Mouse (Mus musculus) right cerebral cortex, postnatal 10 days (tissue): Measurements from ENCODE around the gene Klk1b26.
"Not testable (repeated sequence)": the region's sequence is repeated elsewhere in the genome, so short reads cannot be mapped to it uniquely, and the experiment has no call there.

Source experiments
- DNase-seq, 2 experiments: peaks; one replicate each; pipeline ENCODE4 v3.0.0; 2021; ENCODE audit warnings: low spot score in 2 of 2

Gene Klk1b26

GRCm38 (mm10) chr7:44011868-44012267 lies at the start of gene Klk1b26:
TSS of gene Klk1b26 (plus strand) at chr7:44012168.
- DNase-seq: not testable (repeated sequence)

- DNase-seq: no peak
Observed at GRCm38 (mm10) chr7:43966451-43966850, 45.5 kb upstream of the Klk1b26 start, which contains the start of gene Klk1b1. TSS of gene Klk1b1 (plus strand) at chr7:43966751.

GRCm38 (mm10) chr7:43967058-43967457 lies 44.9 kb upstream of the Klk1b26 start:
- no peak for DNase-seq

GRCm38 (mm10) chr7:43967612-43968011 lies 44.4 kb upstream of the Klk1b26 start:
- no peak for DNase-seq

- not testable (repeated sequence) for DNase-seq
Observed at GRCm38 (mm10) chr7:43975761-43976160, 36.2 kb upstream of the Klk1b26 start, which contains the start of gene Klk1b9. TSS of gene Klk1b9 (plus strand) at chr7:43976061.

GRCm38 (mm10) chr7:43985657-43986056 lies 26.3 kb upstream of the Klk1b26 start:
- DNase-seq: no peak

- DNase-seq: not testable (repeated sequence)
Observed at GRCm38 (mm10) chr7:43994821-43995220, 17.1 kb upstream of the Klk1b26 start.

- DNase-seq: not testable (repeated sequence)
Observed at GRCm38 (mm10) chr7:43995577-43995976, 16.4 kb upstream of the Klk1b26 start, which contains the start of gene Klk1b11. TSS of gene Klk1b11 (plus strand) at chr7:43995877.

GRCm38 (mm10) chr7:44004847-44005246 lies 7.1 kb upstream of the Klk1b26 start:
- DNase-seq: no peak

GRCm38 (mm10) chr7:44014666-44015065 lies 2.7 kb downstream of the Klk1b26 start:
- not testable (repeated sequence) for DNase-seq

- no peak for DNase-seq
Observed at GRCm38 (mm10) chr7:44015071-44015470, 3.1 kb downstream of the Klk1b26 start.

- DNase-seq: not testable (repeated sequence)
Observed at GRCm38 (mm10) chr7:44051990-44052389, 40.0 kb downstream of the Klk1b26 start, which contains the start of gene Klk1b27. TSS of gene Klk1b27 (plus strand) at chr7:44052290.
